Mouse (Mus musculus) ES-E14 (cell line): ENCODE results near the gene Cd164. TPM values are rescaled to one million over a fixed set of nuclear protein-coding genes. Genes with fewer than 3 reads are reported as not detected.
"Not testable (repeated sequence)": the region's sequence is repeated elsewhere in the genome, so short reads cannot be mapped to it uniquely, and the experiment has no call there.

ENCODE experiments used
- DNase-seq: peaks from one replicate; pipeline ENCODE4 v3.0.0-alpha.2; 2013; ENCODE audit warnings: low read depth, low spot score
- H3K27ac ChIP-seq: 2 replicates; pipeline ENCODE4 v1.5.1; 2012; ENCODE audit warnings: low read depth, mild to moderate bottlenecking, low read length, moderate library complexity, mixed read lengths; ENCODE audit not compliant: poor library complexity, insufficient read depth, severe bottlenecking
- H3K36me3 ChIP-seq: 2 replicates; pipeline ENCODE4 v1.6.1; 2012; ENCODE audit warnings: mild to moderate bottlenecking, low read length, moderate library complexity, mixed read lengths; ENCODE audit not compliant: control insufficient read depth, poor library complexity, insufficient read depth, severe bottlenecking
- H3K4me1 ChIP-seq, 2 experiments: fragments of 150-350 bp in 1 of 2; sonication (generic) in 1 of 2; 2 replicates each; pipeline ENCODE4 v1.6.1; 2012; ENCODE audit warnings: low read length in 2 of 2, mild to moderate bottlenecking in 1 of 2, mixed read lengths in 1 of 2; ENCODE audit not compliant: control insufficient read depth in 2 of 2, insufficient read depth in 2 of 2, poor library complexity in 1 of 2
- H3K4me3 ChIP-seq, 2 experiments: fragments of 150-350 bp in 1 of 2; sonication (generic) in 1 of 2; 2 replicates each; pipeline ENCODE4 v1.5.1; 2012; ENCODE audit warnings: low read length in 2 of 2, low read depth in 1 of 2, mild to moderate bottlenecking in 1 of 2, mixed read lengths in 1 of 2; ENCODE audit not compliant: insufficient read depth in 1 of 2, poor library complexity in 1 of 2, severe bottlenecking in 1 of 2
- H3K9ac ChIP-seq: 2 replicates; pipeline ENCODE4 v1.6.1; 2012; ENCODE audit warnings: low read depth, mild to moderate bottlenecking, low read length, mixed read lengths; ENCODE audit not compliant: poor library complexity, insufficient read depth, severe bottlenecking
- H3K9me3 ChIP-seq: fragments of 150-350 bp; sonication (generic); 2 replicates; pipeline ENCODE4 v1.6.1; 2012; ENCODE audit warnings: low read depth, mild to moderate bottlenecking, low read length; ENCODE audit not compliant: control insufficient read depth, insufficient read depth
- CHD2 ChIP-seq: IDR thresholded peaks from 2 replicates; pipeline ENCODE4 v1.6.1; 2014; ENCODE audit warnings: mild to moderate bottlenecking, low read depth, low read length, inconsistent platforms
- HCFC1 ChIP-seq: IDR thresholded peaks from 2 replicates; pipeline ENCODE4 v1.6.1; 2012; ENCODE audit warnings: low read length, inconsistent platforms, borderline replicate concordance; ENCODE audit not compliant: insufficient read depth
- MAFK ChIP-seq: IDR thresholded peaks from 2 replicates; pipeline ENCODE4 v1.6.1; 2014; ENCODE audit warnings: mild to moderate bottlenecking, low read depth, low read length, inconsistent platforms; ENCODE audit not compliant: insufficient read depth
- ZC3H11A ChIP-seq: IDR thresholded peaks from 2 replicates; pipeline ENCODE4 v1.6.1; 2012; ENCODE audit warnings: low read depth, mild to moderate bottlenecking, inconsistent platforms, low read length, borderline replicate concordance
- ZNF384 ChIP-seq: IDR thresholded peaks from 2 replicates; pipeline ENCODE4 v1.6.1; 2012; ENCODE audit warnings: low read depth, low read length, inconsistent platforms
- in situ Hi-C, 2 experiments: fragments of 600-800 bp; cut with MboI; formaldehyde crosslinking; loops; one replicate each; pipeline ENCODE4 v1.15.1; 2025; ENCODE audit warnings: low sequenced_read_pairs in 2 of 2, inconsistent platforms in 1 of 2; ENCODE audit not compliant: unreplicated experiment in 2 of 2
- total RNA-seq: library from RNA; depleted of rRNA; stranded (reverse); fragments of 300-350 nt; gene quantifications from 2 replicates; pipeline ENCODE4 v1.2.3, GENCODE M21; 2012

The Cd164 gene
- total RNA-seq, 1 experiment = 127 TPM

DNA sequence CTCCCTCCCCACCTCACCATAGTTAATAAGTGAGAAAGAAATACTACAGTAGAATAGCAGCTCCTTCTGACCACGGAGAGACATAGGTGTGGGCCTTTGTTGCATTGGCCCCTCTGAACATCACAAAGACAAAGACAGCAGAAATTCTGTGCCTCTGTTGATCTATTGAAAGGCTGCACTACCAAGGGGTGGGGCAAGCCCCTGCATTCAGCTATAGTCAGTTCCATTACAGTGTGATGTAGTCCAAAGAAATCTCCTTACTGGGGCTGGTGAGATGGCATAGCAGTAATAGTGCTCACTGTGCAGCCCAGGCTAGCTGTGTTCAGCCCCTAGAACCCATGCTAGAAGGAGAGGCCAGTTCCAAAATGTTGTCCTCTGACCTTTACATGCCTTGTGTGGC lies 14.2 kb upstream of the Cd164 start:
- no peak for DNase-seq
- in situ Hi-C loops = loop anchor here in 1 of 2 experiments (5.0 to 25.0 kb wide), 2 partner anchors 177 to 493 kb away; no protein-coding TSS in a partner anchor
- H3K9ac ChIP-seq = no peak overlapping the region
- no peak for TF ChIP-seq CHD2
- H3K4me3 ChIP-seq = no peak overlapping the region
- no peaks in the 10 kb centered on the region for H3K9me3 ChIP-seq
- no peak overlapping the region for H3K27ac ChIP-seq
- H3K4me1 ChIP-seq = peaks cover 0 to 10% of the 10 kb centered on the region in 2 experiments; a peak in 2 of 4 replicates
- no peaks in the 10 kb centered on the region for H3K36me3 ChIP-seq

GRCm38 (mm10) chr10:41505446-41505845 lies 13.8 kb upstream of the Cd164 start:
- in situ Hi-C loops = loop anchor here in 1 of 2 experiments (5.0 to 25.0 kb wide), 2 partner anchors 177 to 493 kb away; no protein-coding TSS in a partner anchor
- TF ChIP-seq ZC3H11A = peak; percentile 94
- H3K4me1 ChIP-seq = peaks cover 0 to 10% of the 10 kb centered on the region in 2 experiments; a peak in 2 of 4 replicates
- peak; percentile 79 for DNase-seq
- H3K9ac ChIP-seq, H3K9me3 ChIP-seq, H3K36me3 ChIP-seq, H3K4me3 ChIP-seq, H3K27ac ChIP-seq: not testable (repeated sequence)

GRCm38 (mm10) chr10:41509160-41509559 lies 10.1 kb upstream of the Cd164 start:
- DNase-seq = no peak
- in situ Hi-C loops = loop anchor here in 1 of 2 experiments (5.0 to 25.0 kb wide), 2 partner anchors 173 to 497 kb away; no protein-coding TSS in a partner anchor
- Histone ChIP-seq H3K9ac (no peak overlapping the region), H3K4me3 (no peak overlapping the region), H3K27ac (no peak overlapping the region), H3K36me3 (no peaks in the 10 kb centered on the region), H3K4me1 (peaks cover 0 to 8% of the 10 kb centered on the region in 2 experiments; a peak in 2 of 4 replicates), H3K9me3 (no peaks in the 10 kb centered on the region)
- TF ChIP-seq ZNF384 (no peak), ZC3H11A (peak; percentile 96)

GRCm38 (mm10) chr10:41514301-41514700 lies 4.9 kb upstream of the Cd164 start:
- H3K9ac ChIP-seq = no peak overlapping the region
- H3K27ac ChIP-seq = no peak overlapping the region
- no peak for DNase-seq
- no peak overlapping the region for H3K4me3 ChIP-seq
- in situ Hi-C loops = loop anchor here (10.0 to 25.0 kb wide), 3 partner anchors 120 to 502 kb away; no protein-coding TSS in a partner anchor
- TF ChIP-seq MAFK = no peak
- TF ChIP-seq HCFC1 = no peak
- no peak for TF ChIP-seq ZNF384
- no peak for TF ChIP-seq ZC3H11A
- TF ChIP-seq CHD2 = no peak
- H3K4me1 ChIP-seq = no peaks in the 10 kb centered on the region
- H3K36me3 ChIP-seq = no peaks in the 10 kb centered on the region
- H3K9me3 ChIP-seq = no peaks in the 10 kb centered on the region

GRCm38 (mm10) chr10:41514921-41515320 lies 4.3 kb upstream of the Cd164 start:
- Histone ChIP-seq H3K27ac (no peak overlapping the region), H3K4me1 (no peaks in the 10 kb centered on the region), H3K36me3 (no peaks in the 10 kb centered on the region), H3K4me3 (no peak overlapping the region), H3K9ac (no peak overlapping the region), H3K9me3 (no peaks in the 10 kb centered on the region)
- no peak for TF ChIP-seq CHD2
- no peak for TF ChIP-seq HCFC1
- no peak for TF ChIP-seq ZNF384
- no peak for TF ChIP-seq MAFK
- TF ChIP-seq ZC3H11A = no peak
- in situ Hi-C loops = loop anchor here (10.0 to 25.0 kb wide), 3 partner anchors 120 to 503 kb away; no protein-coding TSS in a partner anchor
- no peak for DNase-seq
